Mouse (Mus musculus): ENCODE measurements around the gene Jam2. TPM values are rescaled to one million over a fixed set of nuclear protein-coding genes. Genes with fewer than 3 reads are reported as not detected.

The Jam2 gene
- polyA plus RNA-seq, 1 experiment from 2014 or later, result 27.2 TPM

Other genes with a start within 250 kb of the Jam2 start
- gene Mrpl39, start 38.4 kb upstream of the Jam2 start, polyA plus RNA-seq (2015; fragmentation: Nextera tagmentation; extraction: Ambion mirVana), result 39.7 and 42.0 TPM in 2 replicates
- 20.9 and 21.4 TPM in 2 replicates for gene Gabpa, start 60.8 kb downstream of the Jam2 start, polyA plus RNA-seq (2015; fragmentation: Nextera tagmentation; extraction: Ambion mirVana)
- gene Atp5j, start 61.5 kb downstream of the Jam2 start, polyA plus RNA-seq (2015; fragmentation: Nextera tagmentation; extraction: Ambion mirVana), result 829 and 850 TPM in 2 replicates

All from hindbrain, embryonic 13.5 days (tissue).